Mouse (Mus musculus) heart, embryonic 13.5 days (tissue): ENCODE data around the gene Bik. TPM values are rescaled to one million over a fixed set of nuclear protein-coding genes. Genes with fewer than 3 reads are reported as not detected.
A peak's percentile ranks its signal among the peaks of the same experiment; 100 is the strongest.
"Not testable (repeated sequence)": the region's sequence is repeated elsewhere in the genome, so short reads cannot be mapped to it uniquely, and the experiment has no call there.

ENCODE experiments used
- ATAC-seq: fragments of 200-750 bp; cut with Nextera tagmentation; 2 replicates; pipeline ENCODE4 v1.8.0; 2017; ENCODE audit warnings: moderate TSS enrichment; ENCODE audit not compliant: insufficient number of reproducible peaks, low FRiP score, low TSS enrichment; ENCODE audit errors: extremely low read depth
- H3K27ac ChIP-seq: fragments of 300-500 bp; sonication (generic); replicated peaks from 2 replicates; pipeline ENCODE4 v1.5.1; 2015; ENCODE audit warnings: moderate library complexity, mild to moderate bottlenecking, inconsistent platforms
- H3K27me3 ChIP-seq: fragments of 300-500 bp; sonication (generic); replicated peaks from 2 replicates; pipeline ENCODE4 v1.6.1; 2015; ENCODE audit warnings: mild to moderate bottlenecking, inconsistent platforms
- H3K36me3 ChIP-seq: fragments of 300-500 bp; sonication (generic); 2 replicates; pipeline ENCODE4 v1.6.1; 2015; ENCODE audit warnings: mild to moderate bottlenecking, inconsistent platforms
- H3K4me1 ChIP-seq: fragments of 300-500 bp; sonication (generic); 2 replicates; pipeline ENCODE4 v1.6.1; 2015; ENCODE audit warnings: inconsistent platforms
- H3K4me2 ChIP-seq: fragments of 300-500 bp; sonication (generic); 2 replicates; pipeline ENCODE4 v1.6.1; 2015; ENCODE audit warnings: inconsistent platforms, mild to moderate bottlenecking, moderate library complexity
- H3K4me3 ChIP-seq: fragments of 300-500 bp; sonication (generic); 2 replicates; pipeline ENCODE4 v1.5.1; 2015; ENCODE audit warnings: moderate library complexity, mild to moderate bottlenecking, inconsistent platforms
- H3K9ac ChIP-seq: fragments of 300-500 bp; sonication (generic); 2 replicates; pipeline ENCODE4 v1.6.1; 2015; ENCODE audit warnings: inconsistent platforms, mild to moderate bottlenecking, moderate library complexity
- H3K9me3 ChIP-seq: fragments of 300-500 bp; sonication (generic); 2 replicates; pipeline ENCODE4 v1.6.1; 2016; ENCODE audit warnings: inconsistent platforms
- WGBS: fragments of 180-500 bp; shearing (Covaris S2); methylation state at CpG from one replicate; pipeline ENCODE4 v1.1.7; 2015; ENCODE audit warnings: mixed read lengths; 5-methylcytosine and 5-hydroxymethylcytosine counted together
- polyA plus RNA-seq: library from polyadenylated mRNA; unstranded; fragments of >200 nt; fragmentation: Nextera tagmentation; extraction: Ambion mirVana; gene quantifications from 2 replicates; pipeline ENCODE4 v1.2.1, GENCODE M21; 2015

Gene Bik
- polyA plus RNA-seq, 1 experiment from 2014 or later = 31.2 TPM

- no peak for ATAC-seq
- H3K27me3 ChIP-seq = no peaks in the 10 kb centered on the region
- H3K36me3 ChIP-seq = peaks cover 88% of the 10 kb centered on the region
- H3K27ac ChIP-seq = 0 out of 2 replicates have a peak overlapping the region, but pooled peaks have one; percentile 15
- H3K9me3 ChIP-seq = no peaks in the 10 kb centered on the region
- H3K9ac ChIP-seq = no peak overlapping the region
- 72% methylated on average over 6 of the region's 6 CpGs for WGBS
- no peak overlapping the region for H3K4me3 ChIP-seq
- peaks cover 20% of the 10 kb centered on the region for H3K4me1 ChIP-seq
- H3K4me2 ChIP-seq = no peak overlapping the region
These were observed 32.1 kb upstream of the Bik start for GRCm38 (mm10) chr15:83494572-83494920.

DNA sequence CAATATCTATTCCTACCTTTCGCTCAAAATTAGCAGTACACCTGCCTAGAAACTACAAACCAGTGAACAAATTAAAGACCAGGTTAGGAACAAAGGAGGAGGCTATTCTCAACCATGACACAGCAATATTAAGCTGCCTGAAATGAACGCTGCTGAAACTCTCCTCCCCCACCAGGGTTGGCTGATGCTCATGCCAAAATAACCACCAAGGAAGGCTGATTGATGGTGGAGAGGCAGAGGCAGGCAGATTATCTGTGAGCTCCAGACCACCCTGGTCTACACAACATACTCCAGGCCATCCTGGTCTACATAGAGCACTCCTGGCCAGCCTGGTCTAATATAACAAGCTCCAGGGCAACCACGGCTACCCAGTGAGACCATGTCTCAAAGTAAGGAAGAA, 31.5 kb upstream of the Bik start:
- Histone ChIP-seq H3K27ac (peak overlapping the region; percentile 15; the same call in 1 of the 2 replicates), H3K4me2 (peak overlapping the region; percentile 38; the same call in 1 of the 2 replicates), H3K27me3 (no peaks in the 10 kb centered on the region), H3K36me3 (peaks cover 91% of the 10 kb centered on the region), H3K9me3 (no peaks in the 10 kb centered on the region), H3K4me3 (no peak overlapping the region), H3K9ac (no peak overlapping the region), H3K4me1 (peaks cover 18% of the 10 kb centered on the region)
- no peak for ATAC-seq
- whole genome bisulfite sequencing = 79% methylated on average over 3 of the region's 3 CpGs

- peaks cover 91% of the 10 kb centered on the region for H3K36me3 ChIP-seq
- ATAC-seq = peak; percentile 63
- H3K9me3 ChIP-seq = no peaks in the 10 kb centered on the region
- no peak overlapping the region for H3K27ac ChIP-seq
- peak overlapping the region; percentile 38 for H3K4me2 ChIP-seq
- peak overlapping the region; percentile 21 for H3K4me3 ChIP-seq
- no peak overlapping the region for H3K9ac ChIP-seq
- H3K27me3 ChIP-seq = no peaks in the 10 kb centered on the region
- 50% methylated on average over 22 of the region's 22 CpGs for WGBS
- H3K4me1 ChIP-seq = peaks cover 14% of the 10 kb centered on the region
These were observed 30.8 kb upstream of the Bik start for GRCm38 (mm10) chr15:83495787-83496367.

GRCm38 (mm10) chr15:83497299-83497698, 29.4 kb upstream of the Bik start:
- peaks cover 87% of the 10 kb centered on the region for H3K36me3 ChIP-seq
- ATAC-seq = no peak
- H3K9ac ChIP-seq = no peak overlapping the region
- H3K4me2 ChIP-seq = no peak overlapping the region
- no peaks in the 10 kb centered on the region for H3K27me3 ChIP-seq
- no peak overlapping the region for H3K4me3 ChIP-seq
- WGBS = 87% methylated on average over 6 of the region's 6 CpGs
- H3K4me1 ChIP-seq = peaks cover 10% of the 10 kb centered on the region
- H3K27ac ChIP-seq = no peak overlapping the region
- no peaks in the 10 kb centered on the region for H3K9me3 ChIP-seq

DNA sequence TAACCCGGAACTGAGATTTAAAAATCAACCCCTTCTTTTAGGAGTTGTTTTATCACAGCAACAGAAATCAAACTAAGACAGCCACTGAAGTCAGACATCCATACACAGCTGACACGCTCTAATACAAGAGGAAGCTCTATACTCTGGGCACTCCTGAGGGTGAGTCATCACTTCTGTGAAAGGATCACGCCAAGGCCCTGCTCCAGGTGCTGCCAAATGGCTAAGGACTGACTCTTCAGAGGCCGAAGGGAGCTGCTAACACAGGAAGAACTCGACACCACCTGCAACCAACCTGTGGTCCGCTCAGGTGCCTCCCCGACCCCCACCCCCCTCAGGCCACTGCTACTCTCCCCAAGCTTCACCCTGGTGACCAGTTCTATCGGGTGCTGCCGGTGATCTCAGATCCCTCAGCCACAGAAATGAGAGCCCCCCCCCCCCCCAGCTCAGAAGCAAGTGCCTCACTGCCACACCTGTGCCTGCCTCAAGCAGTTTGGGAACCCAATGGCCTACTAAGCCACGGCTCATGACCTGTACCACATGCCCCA, 27.4 kb upstream of the Bik start:
- H3K36me3 ChIP-seq = peaks cover 82% of the 10 kb centered on the region
- ATAC-seq = no peak

GRCm38 (mm10) chr15:83500352-83500751, 26.3 kb upstream of the Bik start:
- Histone ChIP-seq H3K27ac (no peak overlapping the region), H3K9me3 (no peaks in the 10 kb centered on the region), H3K9ac (no peak overlapping the region), H3K4me1 (no peaks in the 10 kb centered on the region), H3K4me3 (no peak overlapping the region), H3K27me3 (no peaks in the 10 kb centered on the region), H3K4me2 (no peak overlapping the region), H3K36me3 (peaks cover 83% of the 10 kb centered on the region)
- whole genome bisulfite sequencing = 51% methylated on average over 3 of the region's 3 CpGs
- no peak for ATAC-seq

More for the DNA sequence above, 27.4 kb upstream of the Bik start:
- Histone ChIP-seq H3K27me3 (no peaks in the 10 kb centered on the region), H3K9ac (no peak overlapping the region), H3K9me3 (no peaks in the 10 kb centered on the region), H3K4me3 (no peak overlapping the region), H3K4me1 (peaks cover 6% of the 10 kb centered on the region), H3K4me2 (no peak overlapping the region), H3K27ac (no peak overlapping the region)
- 90% methylated on average over 10 of the region's 10 CpGs for WGBS

DNA sequence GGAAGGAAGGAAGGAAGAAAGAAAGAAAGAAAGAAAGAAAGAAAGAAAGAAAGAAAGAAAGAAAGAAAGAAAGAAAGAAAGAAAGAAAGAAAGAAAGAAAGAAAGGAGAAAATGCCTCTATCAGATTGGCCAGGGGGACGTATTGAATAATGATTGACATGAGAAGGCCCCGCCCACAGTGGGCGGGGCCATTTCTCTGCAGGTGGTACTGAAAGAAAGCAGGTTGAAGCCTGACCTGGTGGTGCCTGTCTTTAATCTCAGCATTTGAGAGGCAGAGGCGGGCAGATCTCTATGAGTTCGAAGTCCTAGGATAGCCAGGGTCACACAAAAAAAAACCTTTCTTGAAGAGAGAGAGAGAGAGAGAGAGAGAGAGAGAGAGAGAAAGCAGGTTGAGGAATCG, 25.2 kb upstream of the Bik start:
- not testable (repeated sequence) for ATAC-seq, H3K9me3 ChIP-seq, H3K27me3 ChIP-seq, H3K27ac ChIP-seq, H3K9ac ChIP-seq, H3K4me3 ChIP-seq, H3K4me1 ChIP-seq, H3K4me2 ChIP-seq
- 67% methylated on average over 6 of the region's 6 CpGs for WGBS
- peaks cover 76% of the 10 kb centered on the region for H3K36me3 ChIP-seq

DNA sequence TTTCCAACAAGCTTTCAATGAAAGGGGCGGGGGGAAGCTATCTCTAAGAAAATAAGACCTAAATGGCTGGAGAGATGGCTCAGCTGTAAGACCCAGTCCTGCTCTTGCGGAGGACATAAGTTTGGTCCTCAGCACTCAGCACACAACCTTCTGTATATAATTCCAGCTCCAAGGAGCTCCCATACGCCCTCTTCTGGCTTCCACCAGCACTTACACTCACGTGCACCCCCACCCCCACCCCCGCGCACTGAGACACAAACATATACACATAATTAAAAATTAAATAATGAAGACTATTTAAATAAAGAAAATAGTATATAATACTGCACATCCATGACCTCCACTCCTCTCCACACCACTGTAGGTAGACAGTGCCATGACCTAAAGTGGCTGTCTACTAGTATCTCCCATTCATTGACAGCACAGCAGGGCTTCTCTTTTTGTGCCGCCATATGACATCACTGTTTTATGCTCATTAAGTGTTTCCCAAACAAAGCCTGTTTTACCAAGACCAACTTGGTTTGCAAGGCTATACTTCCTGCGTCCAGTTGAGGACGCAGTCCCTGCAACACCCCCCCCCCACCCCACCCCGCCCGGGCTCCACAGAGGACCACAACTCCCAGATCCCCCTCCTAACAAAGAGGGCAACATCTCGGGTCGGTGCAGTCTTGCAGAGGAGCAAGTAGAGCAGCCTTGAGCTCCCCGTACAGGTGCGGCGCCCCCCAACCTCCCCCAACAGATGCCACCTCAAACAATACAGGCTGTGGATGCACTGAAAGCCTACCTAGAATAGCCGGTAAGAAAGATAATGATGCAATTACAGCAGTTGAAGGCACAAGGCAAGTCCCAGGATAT, 16.5 kb upstream of the Bik start:
- ATAC-seq = no peak
- WGBS = 25% methylated on average over 17 of the region's 17 CpGs

DNA sequence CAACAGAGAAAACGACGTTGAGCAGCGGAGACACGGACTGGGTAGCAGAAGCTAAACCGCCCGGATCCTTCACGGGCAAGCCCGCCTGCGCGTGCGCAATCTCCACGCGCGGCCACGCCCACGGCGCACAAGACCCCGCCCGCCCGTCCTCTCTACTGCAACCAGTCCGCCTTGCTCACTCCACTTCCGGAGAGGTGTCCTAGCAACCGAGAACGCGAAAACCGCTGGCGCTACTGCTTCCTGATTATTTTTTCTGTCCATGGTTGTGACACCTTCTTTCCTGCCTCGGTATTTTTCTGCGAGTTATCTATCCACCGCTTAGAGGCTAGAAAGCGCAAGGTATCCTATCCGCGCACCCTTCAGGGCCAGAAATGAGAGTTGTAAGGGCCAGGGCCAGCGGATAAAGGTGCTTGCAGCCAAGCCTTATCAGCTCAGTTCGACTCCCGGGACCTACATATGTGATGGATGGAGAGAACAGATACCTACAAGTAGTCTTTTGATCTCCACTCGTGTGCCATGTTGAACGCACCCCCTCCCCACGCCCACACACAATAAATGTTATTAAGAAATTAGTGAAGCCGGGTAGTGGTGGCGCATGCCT, 15.8 kb upstream of the Bik start, which contains the start of gene Ttll1:
Ttll1 (minus strand) TSS at position 89 of the 601 bp plus-strand sequence.
- peak; percentile 81; the same call in 1 of the 2 replicates for ATAC-seq
- Histone ChIP-seq H3K4me3 (peak within 1 kb of the TSS; percentile 67), H3K9ac (peak within 1 kb of the TSS; percentile 85), H3K27me3 (no peaks in the 10 kb centered on the region), H3K4me2 (peak within 1 kb of the TSS; percentile 90), H3K36me3 (no peaks in the 10 kb centered on the region; the same call in 1 of the 2 replicates), H3K27ac (peak within 1 kb of the TSS; percentile 65), H3K4me1 (peaks cover 9% of the 10 kb centered on the region; the same call in 1 of the 2 replicates), H3K9me3 (no peaks in the 10 kb centered on the region)
- 10% methylated on average over 41 of the region's 41 CpGs for WGBS

More for the DNA sequence above, 16.5 kb upstream of the Bik start:
- Histone ChIP-seq H3K4me2 (peak overlapping the region; percentile 90), H3K4me1 (peaks cover 9% of the 10 kb centered on the region; the same call in 1 of the 2 replicates), H3K27ac (peak overlapping the region; percentile 65), H3K9me3 (no peaks in the 10 kb centered on the region), H3K4me3 (peak overlapping the region; percentile 67), H3K27me3 (no peaks in the 10 kb centered on the region), H3K36me3 (peaks cover 7% of the 10 kb centered on the region), H3K9ac (peak overlapping the region; percentile 85)

DNA sequence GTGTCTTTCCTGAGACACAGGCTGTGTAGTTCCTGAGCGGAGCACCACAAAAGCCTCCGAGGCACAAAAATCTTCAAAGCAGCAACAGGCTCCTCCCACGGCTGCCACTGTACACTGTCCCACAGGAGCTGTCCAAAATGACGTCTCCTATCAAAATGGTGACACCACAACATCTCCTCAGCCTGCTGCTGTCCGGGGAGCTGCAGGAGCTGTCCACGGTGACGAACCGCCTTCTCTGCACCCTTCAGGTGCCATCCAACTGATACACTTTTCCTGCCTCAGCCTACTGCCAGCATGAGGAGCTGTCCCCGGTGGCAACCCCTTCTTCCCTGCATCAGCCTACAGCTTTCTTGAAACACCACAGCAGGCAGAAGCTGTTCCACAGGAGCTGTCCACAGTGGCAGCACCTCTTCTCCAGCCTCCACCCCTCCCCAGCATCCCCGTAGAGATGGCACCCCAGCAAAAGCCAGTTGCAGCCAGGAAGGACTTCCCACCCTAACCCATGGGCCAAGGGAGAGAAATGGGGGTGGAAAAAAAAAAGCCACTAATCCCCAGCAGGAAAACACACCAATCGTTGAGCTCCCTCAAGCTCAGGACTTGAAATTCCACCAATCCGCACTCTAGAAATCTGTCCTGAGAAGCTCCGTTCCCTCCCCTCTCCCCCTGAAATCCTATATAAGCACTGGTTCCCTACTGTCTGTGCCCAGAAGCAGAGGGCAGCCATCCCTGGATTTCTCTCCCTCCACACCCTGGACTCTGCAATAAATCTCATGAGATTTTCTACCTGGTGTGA, 14.0 kb upstream of the Bik start:
- Histone ChIP-seq H3K27me3 (no peaks in the 10 kb centered on the region), H3K4me2 (no peak overlapping the region), H3K4me3 (no peak overlapping the region), H3K4me1 (peaks cover 10% of the 10 kb centered on the region), H3K27ac (no peak overlapping the region), H3K36me3 (no peaks in the 10 kb centered on the region), H3K9ac (no peak overlapping the region), H3K9me3 (no peaks in the 10 kb centered on the region)
- WGBS = 56% methylated on average over 13 of the region's 13 CpGs
- no peak for ATAC-seq
